Mouse (Mus musculus) gastrocnemius, adult 2 months (tissue): ENCODE measurements around the gene Aig1. TPM values are rescaled to one million over a fixed set of nuclear protein-coding genes. Genes with fewer than 3 reads are reported as not detected.

Experiments used
- DNase-seq: peaks from one replicate; pipeline ENCODE4 v3.0.0; 2022
- H3K27ac ChIP-seq: fragments of 200-600 bp; 2 replicates; pipeline ENCODE4 v1.8.1; 2022; ENCODE audit warnings: mild to moderate bottlenecking
- H3K4me3 ChIP-seq: fragments of 200-600 bp; 2 replicates; pipeline ENCODE4 v1.8.1; 2022; ENCODE audit warnings: mild to moderate bottlenecking, moderate library complexity
- CTCF ChIP-seq: fragments of 200-600 bp; IDR thresholded peaks from 2 replicates; pipeline ENCODE4 v1.8.1; 2022; ENCODE audit warnings: antibody characterized with exemption, mild to moderate bottlenecking, moderate library complexity
- intact Hi-C: fragments of 180-260 bp; cut with DNase I; formaldehyde crosslinking; loops from one replicate; pipeline ENCODE4 v1.15.1; 2025
- total RNA-seq, 2 experiments: library from RNA; stranded (reverse); gene quantifications; 2 replicates each; pipeline ENCODE4 v1.2.3; 2021

Aig1 gene
- total RNA-seq, 2 experiments from 2014 or later = 15.7 to 18.0 TPM

GRCm38 (mm10) chr10:13874301-13875037 lies 5.7 kb upstream of the Aig1 start:
- H3K4me3 ChIP-seq = no peak overlapping the region
- intact Hi-C loops = no loop called here
- TF ChIP-seq CTCF = no peak
- DNase-seq = no peak
- H3K27ac ChIP-seq = no peak overlapping the region

DNA sequence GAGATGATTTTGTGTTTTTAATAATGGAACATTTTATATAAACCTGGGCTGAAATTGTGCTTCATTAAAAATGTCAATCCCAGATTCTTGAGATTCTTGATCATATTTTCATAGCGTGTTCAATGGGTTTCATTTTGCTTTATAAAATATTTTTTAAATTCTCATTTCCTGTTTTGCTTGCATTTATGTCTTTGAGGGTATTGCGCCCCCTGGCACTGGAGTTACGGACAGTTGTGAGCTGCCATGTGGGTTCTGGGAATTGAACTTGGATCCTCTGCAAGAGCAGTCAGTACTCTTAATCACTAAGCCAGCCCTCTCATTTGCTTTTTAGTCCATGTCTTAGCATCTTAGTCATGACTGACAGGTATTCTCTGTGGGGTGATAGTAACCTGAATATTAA lies 1.8 kb upstream of the Aig1 start:
- no peak for TF ChIP-seq CTCF
- DNase-seq = no peak
- H3K4me3 ChIP-seq = no peak overlapping the region
- intact Hi-C loops = no loop called here
- H3K27ac ChIP-seq = no peak overlapping the region

GRCm38 (mm10) chr10:13869322-13870035 lies 699 bp upstream of the Aig1 start:
- DNase-seq = peak; percentile 32
- TF ChIP-seq CTCF = no peak
- Histone ChIP-seq H3K27ac (peak overlapping the region; percentile 90), H3K4me3 (peak overlapping the region; percentile 78)
- intact Hi-C loops = loop anchor here (2.0 to 5.0 kb wide), 2 partner anchors 61 to 98 kb away; partner anchors contain the start of gene Hivep2

- peak; percentile 37 for DNase-seq
- TF ChIP-seq CTCF = no peak
- Histone ChIP-seq H3K4me3 (no peak overlapping the region), H3K27ac (peak overlapping the region; percentile 24)
- intact Hi-C loops = loop anchor here (5.0 kb wide), 1 partner anchor 101 kb away; the partner anchor contains the start of gene Hivep2
Measured at GRCm38 (mm10) chr10:13866391-13866790, 2.4 kb downstream of the Aig1 start.

DNA sequence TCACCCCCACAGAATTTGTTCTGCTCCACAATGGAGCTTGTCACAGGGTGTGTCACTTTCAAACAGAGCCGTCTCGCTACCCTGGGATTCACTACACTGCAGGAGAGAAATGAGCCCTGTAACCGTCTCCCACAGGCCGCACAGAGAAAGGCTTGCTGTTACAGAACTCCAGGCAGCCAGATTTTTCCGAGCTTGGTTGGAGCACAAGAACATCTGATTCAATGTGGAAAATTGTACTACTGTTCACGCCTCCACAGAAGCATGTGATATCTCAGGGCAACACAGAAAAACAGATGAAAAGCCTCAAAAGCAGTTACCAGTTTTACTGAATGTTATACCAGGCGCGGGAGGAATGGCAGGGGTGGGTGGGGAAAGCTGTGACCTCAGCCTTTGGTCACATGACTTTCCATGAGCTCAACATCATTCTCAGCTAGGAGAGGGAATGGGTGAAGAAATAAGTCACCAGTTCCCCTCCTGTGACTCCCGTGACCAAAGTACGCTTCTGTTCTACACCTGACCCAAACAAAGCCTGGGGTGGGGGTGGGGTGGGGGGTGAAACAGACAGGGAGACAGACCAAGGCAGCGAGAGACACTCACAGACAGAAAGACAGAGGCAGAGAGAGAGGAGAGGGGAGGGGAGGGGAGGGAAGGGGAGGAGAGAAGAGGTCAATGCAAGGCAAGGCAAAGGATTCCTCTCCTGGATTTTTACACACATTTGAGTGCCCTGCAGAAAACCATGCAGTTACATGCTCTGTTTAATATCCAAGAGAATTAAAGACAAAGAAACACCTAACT lies 7.5 kb downstream of the Aig1 start:
- TF ChIP-seq CTCF = no peak
- H3K27ac ChIP-seq = peak overlapping the region; percentile 49; the same call in 1 of the 2 replicates
- intact Hi-C loops = no loop called here
- 0 out of 2 replicates have a peak overlapping the region, but pooled peaks have one; percentile 1 for H3K4me3 ChIP-seq
- no peak for DNase-seq

- intact Hi-C loops = no loop called here
- Histone ChIP-seq H3K4me3 (no peak overlapping the region), H3K27ac (no peak overlapping the region)
- no peak for DNase-seq
- no peak for TF ChIP-seq CTCF
Measured at GRCm38 (mm10) chr10:13856438-13856837, 12.3 kb downstream of the Aig1 start.

GRCm38 (mm10) chr10:13855969-13856368 lies 12.8 kb downstream of the Aig1 start:
- Histone ChIP-seq H3K4me3 (no peak overlapping the region), H3K27ac (no peak overlapping the region)
- DNase-seq = no peak
- no peak for TF ChIP-seq CTCF
- intact Hi-C loops = no loop called here

- Histone ChIP-seq H3K27ac (no peak overlapping the region), H3K4me3 (no peak overlapping the region)
- no peak for TF ChIP-seq CTCF
- intact Hi-C loops = no loop called here
- DNase-seq = no peak
Measured at GRCm38 (mm10) chr10:13855111-13855510, 13.7 kb downstream of the Aig1 start.

GRCm38 (mm10) chr10:13850071-13850470 lies 18.7 kb downstream of the Aig1 start:
- Histone ChIP-seq H3K27ac (no peak overlapping the region), H3K4me3 (no peak overlapping the region)
- DNase-seq = no peak
- no peak for TF ChIP-seq CTCF
- intact Hi-C loops = no loop called here

GRCm38 (mm10) chr10:13849205-13849604 lies 19.6 kb downstream of the Aig1 start:
- intact Hi-C loops = no loop called here
- no peak for DNase-seq
- Histone ChIP-seq H3K4me3 (no peak overlapping the region), H3K27ac (no peak overlapping the region)
- no peak for TF ChIP-seq CTCF

GRCm38 (mm10) chr10:13844864-13845263 lies 23.9 kb downstream of the Aig1 start:
- DNase-seq = no peak
- Histone ChIP-seq H3K27ac (no peak overlapping the region), H3K4me3 (no peak overlapping the region)
- TF ChIP-seq CTCF = no peak
- intact Hi-C loops = no loop called here

DNA sequence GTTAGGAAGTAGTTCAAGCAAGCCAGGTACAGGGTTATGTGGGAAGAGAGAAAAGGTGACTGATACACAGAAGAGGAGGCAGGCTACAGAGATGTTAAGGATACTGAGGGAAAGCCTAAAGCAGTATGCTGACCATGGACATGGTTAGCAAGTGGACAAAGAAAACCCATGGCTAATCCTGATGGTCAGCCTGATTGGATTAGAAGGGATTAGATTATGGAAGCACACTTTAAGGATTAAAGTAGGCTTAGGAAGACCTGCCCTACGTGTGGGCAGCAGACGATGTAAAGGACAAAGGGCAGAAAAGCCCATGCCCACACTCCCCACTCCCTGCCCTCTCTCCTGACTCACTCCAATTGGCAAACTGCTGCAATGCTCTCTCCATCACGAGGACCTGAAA lies 25.0 kb downstream of the Aig1 start:
- TF ChIP-seq CTCF = no peak
- H3K27ac ChIP-seq = peak overlapping the region; percentile 61; the same call in 1 of the 2 replicates
- DNase-seq = no peak
- intact Hi-C loops = loop anchor here (2.0 kb wide), 1 partner anchor 35 kb away; no protein-coding TSS in a partner anchor
- H3K4me3 ChIP-seq = no peak overlapping the region
